Comparison of ENCODE assay signal across 8 mouse cellular contexts in genomic region chr2:83813273-83813892, GRCm38 (mm10). TPM values are rescaled to one million over a fixed set of nuclear protein-coding genes. Genes with fewer than 3 reads are reported as not detected.
DNase-seq lines count a peak whose midpoint lies in the region; ATAC-seq and TF ChIP-seq lines count a peak whose summit lies in the region.

No protein-coding gene starts in this region.

- H3K27ac ChIP-seq in kidney, adult 2 months (ENCODE audit: insufficient read depth, low read depth, low read length), result no peak overlapping the region
- H3K27ac ChIP-seq in midbrain, embryonic 13.5 days, result peak overlapping the region; percentile 99

- H3K4me1 ChIP-seq in kidney, adult 2 months (ENCODE audit: control insufficient read depth, insufficient read depth, low read length), result no peaks in the 10 kb centered on the region
- peaks cover 32% of the 10 kb centered on the region for H3K4me1 ChIP-seq in midbrain, embryonic 13.5 days (replicated peaks)

- 14% methylated on average over 10 of the region's 10 CpGs for WGBS in kidney, adult 2 months
- 11% methylated on average over 10 of the region's 10 CpGs for WGBS in midbrain, embryonic 13.5 days

- H3K36me3 ChIP-seq in kidney, adult 2 months (ENCODE audit: control insufficient read depth, insufficient read depth, low read length), result no peaks in the 10 kb centered on the region
- H3K36me3 ChIP-seq in midbrain, embryonic 13.5 days, result no peaks in the 10 kb centered on the region

- ATAC-seq in midbrain, embryonic 13.5 days, result peak; percentile 54

- peak overlapping the region; percentile 66 for H3K4me2 ChIP-seq in midbrain, embryonic 13.5 days (replicated peaks)

- peak overlapping the region; percentile 94 for H3K9ac ChIP-seq in midbrain, embryonic 13.5 days (replicated peaks)

- H3K27me3 ChIP-seq in kidney, adult 2 months (replicated peaks; ENCODE audit: control insufficient read depth, insufficient read depth, low read length), result no peaks in the 10 kb centered on the region; the same call in 1 of the 2 replicates
- H3K27me3 ChIP-seq in midbrain, embryonic 13.5 days, result no peaks in the 10 kb centered on the region

- H3K9me3 ChIP-seq in midbrain, embryonic 13.5 days, result no peaks in the 10 kb centered on the region

- no peak for TF ChIP-seq POLR2A in kidney, adult 2 months (IDR thresholded peaks at IDR 0.05; ENCODE audit: low read depth, low read length)

- no peak overlapping the region for H3K4me3 ChIP-seq in kidney, adult 2 months (ENCODE audit: insufficient read depth, low read depth, low read length)
- peak overlapping the region; percentile 85 for H3K4me3 ChIP-seq in midbrain, embryonic 13.5 days (replicated peaks)

- no peak for TF ChIP-seq CTCF in kidney, adult 2 months (conservative IDR thresholded peaks at IDR 0.05; ENCODE audit: insufficient read depth, insufficient read length, low read depth, low read length)

- intact Hi-C loops in gastrocnemius, postnatal 14 days (cut with DNase I; ENCODE audit: low total_unique reads), result no loop called here

- DNase-seq in kidney, postnatal 4 days, result peak; percentile 5 to 17
- DNase-seq in kidney, adult 2 months, result no peak
- peak; percentile 47 to 50 for DNase-seq in cerebellum, adult 18-20 months
- DNase-seq in frontal cortex, postnatal 10 days (ENCODE audit: low spot score in 2 of 2), result peak; percentile 21 to 50
- no peak for DNase-seq in urinary bladder, postnatal 25 days (ENCODE audit: low spot score)
- no peak for DNase-seq in gastrocnemius, postnatal 14 days
- no peak for DNase-seq in kidney, postnatal 36 days

RNA-seq across cellular contexts. Expression of gene Fam171b, which starts 0.9 kb away (rescaled TPM):
- polyA plus RNA-seq in kidney, adult 2 months (2012; rRNA removed), result 0.11 and 0.17 TPM in 2 replicates
- 69.2 and 69.4 TPM in 2 replicates for polyA plus RNA-seq in midbrain, embryonic 13.5 days (2015; fragmentation: Nextera tagmentation; extraction: Ambion mirVana)
- 1 to 10 TPM; 2.6 to 2.8 TPM for total RNA-seq in gastrocnemius, postnatal 14 days (2021)

Comparison
In these comparisons a context has a peak if more than half of its experiments do, and no peak if none do; other contexts are left out.
1. DNase-seq: peak in kidney, postnatal 4 days (2 of 2), cerebellum, adult 18-20 months (2 of 2) and frontal cortex, postnatal 10 days (2 of 2); none in kidney, adult 2 months (single experiment), urinary bladder, postnatal 25 days (single experiment), gastrocnemius, postnatal 14 days (single experiment) and kidney, postnatal 36 days (0 of 2).
2. RNA of gene Fam171b, which starts 0.9 kb away (polyA plus RNA-seq): 69.2 to 69.4 TPM in midbrain, embryonic 13.5 days; 0.11 to 0.17 TPM in kidney, adult 2 months; every median in the first group is over 10 times any median in the second.